Mouse (Mus musculus): ENCODE measurements around the gene Mob3b.

DNA sequence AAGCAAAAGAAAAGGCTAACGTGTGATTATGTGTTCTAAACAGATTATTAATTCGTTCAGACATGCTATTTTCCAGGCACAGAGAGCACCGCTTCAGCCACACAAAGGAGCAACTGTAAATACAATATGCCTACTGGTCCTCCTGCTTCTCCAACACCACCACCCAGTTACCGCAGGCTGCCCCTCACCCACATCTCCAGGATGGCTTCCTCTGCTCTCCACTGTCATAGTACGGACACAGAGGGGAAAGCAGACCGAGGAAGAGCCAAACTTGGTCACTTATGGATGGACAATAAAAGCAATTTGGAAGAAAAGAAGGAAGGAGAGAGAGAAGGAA is 163.7 kb downstream of the Mob3b start:
- no peak for TF ChIP-seq GATA1 (IDR thresholded peaks at IDR 0.05; ENCODE audit: low read length)
- TF ChIP-seq TAL1 (IDR thresholded peaks at IDR 0.05; ENCODE audit: low read length) = no peak

Data from erythroblast, embryonic 14.5 days (primary cell).